Mouse (Mus musculus): ENCODE data around the gene Zmym1. TPM values are rescaled to one million over a fixed set of nuclear protein-coding genes. Genes with fewer than 3 reads are reported as not detected.

Gene Zmym1
- total RNA-seq, 2 experiments from 2014 or later: 6.0 to 6.3 TPM

DNA sequence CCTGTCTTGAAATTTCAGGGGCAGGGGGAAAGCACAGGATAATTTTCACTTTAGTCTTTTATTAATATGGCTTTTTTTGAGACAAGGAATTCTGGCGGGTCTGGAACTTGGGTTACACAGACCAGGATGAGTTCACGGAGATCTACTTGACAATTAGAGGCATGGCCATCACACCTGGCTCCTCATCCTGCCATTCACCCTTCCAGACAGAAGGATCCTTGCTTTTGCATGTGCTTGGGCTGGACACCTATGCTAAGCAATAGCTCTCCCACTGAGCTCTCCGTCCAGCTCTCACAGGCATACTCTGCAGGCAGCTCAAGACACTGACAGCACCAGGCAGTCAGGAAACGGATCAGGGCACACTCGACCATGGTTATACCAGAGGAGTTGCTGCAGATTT, 7.9 kb downstream of the Zmym1 start:
- no peak overlapping the region for H3K4me3 ChIP-seq
- TF ChIP-seq CTCF (IDR thresholded peaks at IDR 0.05): no peak
- intact Hi-C loops (cut with DNase I): no loop called here
- DNase-seq: no peak
- H3K27ac ChIP-seq: no peak overlapping the region

DNA sequence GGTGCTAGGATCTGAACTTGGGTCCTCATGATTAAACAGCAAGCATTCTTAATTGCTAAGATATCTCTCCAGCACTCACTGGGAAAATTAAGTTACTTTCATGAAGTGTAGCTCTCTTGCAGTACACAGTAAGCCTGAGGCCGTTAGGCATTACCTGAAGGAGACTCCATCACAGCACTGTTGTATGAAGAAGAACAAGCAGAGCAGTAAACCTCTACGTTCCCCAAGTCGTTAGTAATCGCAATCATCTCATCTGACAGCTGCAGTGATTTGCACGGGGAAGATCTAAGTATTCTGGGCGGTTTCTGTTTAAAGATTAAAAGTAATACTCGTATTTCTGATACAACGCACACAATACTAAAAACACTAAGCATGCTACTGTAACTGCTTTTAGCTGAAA, 9.8 kb downstream of the Zmym1 start:
- intact Hi-C loops (cut with DNase I): no loop called here
- Histone ChIP-seq H3K27ac (no peak overlapping the region), H3K4me3 (no peak overlapping the region)
- TF ChIP-seq CTCF (IDR thresholded peaks at IDR 0.05): no peak
- no peak for DNase-seq

GRCm38 (mm10) chr4:127043540-127043939, 17.4 kb downstream of the Zmym1 start:
- DNase-seq: no peak
- H3K27ac ChIP-seq: no peak overlapping the region
- H3K4me3 ChIP-seq: no peak overlapping the region
- intact Hi-C loops (cut with DNase I): no loop called here
- no peak for TF ChIP-seq CTCF (IDR thresholded peaks at IDR 0.05)

DNA sequence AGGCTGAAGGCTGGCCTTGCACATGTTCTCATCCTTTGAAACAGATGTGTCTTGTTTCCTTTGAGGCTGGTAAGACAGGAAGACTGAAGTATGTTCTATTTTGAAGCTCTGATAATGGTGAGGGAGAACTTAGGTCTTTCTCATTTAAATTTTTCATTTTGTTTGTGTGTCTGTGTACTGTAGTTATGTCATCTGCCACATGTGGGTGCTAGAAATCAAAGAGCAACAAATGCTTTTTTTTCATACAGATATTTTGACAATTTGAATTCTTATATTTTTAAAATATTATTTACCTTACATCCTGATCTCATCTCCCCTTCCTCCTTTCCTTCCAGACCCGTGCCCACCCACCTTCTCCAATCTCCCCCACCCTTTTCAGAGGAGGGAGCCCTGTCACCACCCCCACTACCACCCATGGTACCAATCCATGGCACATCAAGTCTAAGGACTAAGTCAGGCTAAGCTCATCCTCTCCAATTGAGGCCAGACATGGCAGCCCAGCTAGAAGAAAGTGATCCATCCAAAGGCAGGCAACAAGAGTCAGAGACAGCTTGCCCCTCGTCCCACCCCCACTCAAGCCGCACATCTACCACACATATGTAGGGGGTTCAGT, 21.0 kb downstream of the Zmym1 start:
- intact Hi-C loops (cut with DNase I): loop anchor here (10.0 kb wide), 1 partner anchor 145 kb away; no protein-coding TSS in a partner anchor
- DNase-seq: no peak
- Histone ChIP-seq H3K4me3 (no peak overlapping the region), H3K27ac (no peak overlapping the region)
- TF ChIP-seq CTCF (IDR thresholded peaks at IDR 0.05): no peak

- intact Hi-C loops (cut with DNase I): loop anchor here (10.0 kb wide), 1 partner anchor 144 kb away; no protein-coding TSS in a partner anchor
- no peak for TF ChIP-seq CTCF (IDR thresholded peaks at IDR 0.05)
- H3K4me3 ChIP-seq: no peak overlapping the region
- no peak overlapping the region for H3K27ac ChIP-seq
- DNase-seq: no peak
Measured at GRCm38 (mm10) chr4:127038828-127039349, 22.1 kb downstream of the Zmym1 start.

DNA sequence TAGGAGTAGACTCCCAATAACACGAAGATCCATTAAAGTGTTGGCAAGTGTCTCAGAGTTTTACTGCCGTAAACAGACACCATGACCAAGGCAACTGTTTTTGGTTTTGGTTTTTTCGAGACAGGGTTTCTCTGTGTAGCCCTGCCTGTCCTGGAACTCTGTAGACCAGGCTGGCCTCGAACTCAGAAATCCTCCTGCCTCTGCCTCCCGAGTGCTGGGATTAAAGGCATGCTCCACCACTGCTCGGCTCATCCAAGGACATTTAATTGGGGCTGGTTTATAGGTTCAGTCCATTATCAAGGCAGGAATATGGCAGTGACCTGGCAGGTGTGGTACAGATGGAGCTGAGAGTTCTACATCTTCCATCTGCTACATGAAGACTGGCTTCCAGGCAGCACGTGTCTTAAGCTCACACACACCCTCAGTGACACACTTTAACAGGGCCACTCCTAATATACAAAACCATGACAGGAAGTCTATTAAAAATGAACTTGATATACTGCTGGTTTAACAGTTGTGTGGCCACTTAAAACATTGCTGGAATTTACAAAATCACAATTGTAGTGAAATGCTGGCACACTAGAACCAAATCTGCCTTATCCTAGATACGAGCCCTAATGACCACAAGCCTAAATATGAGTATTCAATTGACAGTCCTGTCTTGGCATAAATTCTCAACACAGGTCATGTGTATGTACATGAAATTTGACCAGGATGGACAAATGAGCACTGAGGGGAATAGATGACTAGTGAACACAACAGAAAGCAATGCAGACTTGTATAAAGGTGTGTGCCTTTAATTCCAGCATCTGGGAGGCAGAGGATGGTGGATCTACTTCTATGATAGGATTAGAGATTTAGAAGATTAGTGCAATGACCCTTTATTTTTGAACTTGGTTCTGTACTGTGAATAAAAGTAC, 22.8 kb downstream of the Zmym1 start:
- no peak overlapping the region for H3K4me3 ChIP-seq
- DNase-seq: no peak
- no peak overlapping the region for H3K27ac ChIP-seq
- TF ChIP-seq CTCF (IDR thresholded peaks at IDR 0.05): no peak
- intact Hi-C loops (cut with DNase I): loop anchor here (10.0 kb wide), 1 partner anchor 143 kb away; no protein-coding TSS in a partner anchor

DNA sequence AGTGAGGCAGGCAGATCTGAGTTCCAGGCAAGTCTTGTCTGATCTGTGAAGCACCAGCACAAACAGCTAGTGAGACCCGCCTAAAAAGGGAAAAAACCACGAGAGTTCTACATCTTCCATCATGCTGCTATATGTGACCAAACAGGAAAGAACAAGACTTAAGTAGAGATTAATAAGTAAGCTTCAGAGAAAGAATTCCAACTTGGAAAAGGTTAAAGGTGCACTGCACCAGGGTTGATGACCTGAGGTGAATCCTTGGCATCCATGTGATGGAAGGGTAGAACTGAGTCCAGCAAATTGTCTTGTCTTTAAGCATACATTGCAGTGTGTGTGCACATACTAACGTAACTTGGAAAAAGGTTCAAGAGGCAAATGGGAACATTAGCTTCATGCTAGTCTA, 23.8 kb downstream of the Zmym1 start:
- TF ChIP-seq CTCF (IDR thresholded peaks at IDR 0.05): no peak
- Histone ChIP-seq H3K27ac (no peak overlapping the region), H3K4me3 (no peak overlapping the region)
- DNase-seq: no peak
- intact Hi-C loops (cut with DNase I): loop anchor here (10.0 kb wide), 1 partner anchor 142 kb away; no protein-coding TSS in a partner anchor

GRCm38 (mm10) chr4:127027228-127028190, 33.4 kb downstream of the Zmym1 start:
- intact Hi-C loops (cut with DNase I): no loop called here
- H3K4me3 ChIP-seq: no peak overlapping the region
- no peak overlapping the region for H3K27ac ChIP-seq
- peak; percentile 55 for TF ChIP-seq CTCF (IDR thresholded peaks at IDR 0.05)
- DNase-seq: peak; percentile 28

GRCm38 (mm10) chr4:127026826-127027225, 34.1 kb downstream of the Zmym1 start:
- Histone ChIP-seq H3K4me3 (no peak overlapping the region), H3K27ac (no peak overlapping the region)
- no peak for TF ChIP-seq CTCF (IDR thresholded peaks at IDR 0.05)
- DNase-seq: no peak
- intact Hi-C loops (cut with DNase I): no loop called here

DNA sequence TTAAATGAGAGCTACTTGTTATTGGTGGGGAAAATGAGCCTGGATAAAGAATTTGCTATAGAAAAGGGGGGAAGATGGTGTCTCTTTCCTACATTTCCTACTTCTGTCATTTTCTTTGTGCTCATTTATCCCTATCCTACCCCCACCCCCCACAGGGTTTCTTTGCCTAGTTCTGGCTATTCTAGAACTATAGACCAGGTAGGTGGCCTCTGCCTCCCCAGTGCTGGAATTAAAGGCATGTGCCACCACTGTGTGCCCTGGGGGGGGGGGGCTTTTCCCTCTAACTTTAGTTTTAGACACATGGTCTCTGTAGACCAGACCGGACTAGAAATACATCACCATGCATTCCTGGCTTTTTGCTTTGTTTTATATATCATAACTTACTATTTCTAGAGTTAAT, 36.7 kb downstream of the Zmym1 start:
- TF ChIP-seq CTCF (IDR thresholded peaks at IDR 0.05): no peak
- no peak for DNase-seq
- H3K4me3 ChIP-seq: peak overlapping the region; percentile 85
- H3K27ac ChIP-seq: no peak overlapping the region
- intact Hi-C loops (cut with DNase I): loop anchor here (5.0 kb wide), 1 partner anchor 57 kb away; the partner anchor contains the start of gene Zmym4

GRCm38 (mm10) chr4:127023201-127023600, 37.8 kb downstream of the Zmym1 start:
- DNase-seq: no peak
- TF ChIP-seq CTCF (IDR thresholded peaks at IDR 0.05): no peak
- intact Hi-C loops (cut with DNase I): loop anchor here (5.0 kb wide), 1 partner anchor 56 kb away; the partner anchor contains the start of gene Zmym4
- Histone ChIP-seq H3K4me3 (peak overlapping the region; percentile 85), H3K27ac (peak overlapping the region; percentile 99)
